Mouse (Mus musculus) spleen, postnatal 4 days (tissue): Measurements from ENCODE around the gene Fam81a.

Source experiments
- DNase-seq, 2 experiments: peaks; one replicate each; pipeline ENCODE4 v3.0.0; 2022; ENCODE audit warnings: low spot score in 2 of 2

Gene Fam81a

DNA sequence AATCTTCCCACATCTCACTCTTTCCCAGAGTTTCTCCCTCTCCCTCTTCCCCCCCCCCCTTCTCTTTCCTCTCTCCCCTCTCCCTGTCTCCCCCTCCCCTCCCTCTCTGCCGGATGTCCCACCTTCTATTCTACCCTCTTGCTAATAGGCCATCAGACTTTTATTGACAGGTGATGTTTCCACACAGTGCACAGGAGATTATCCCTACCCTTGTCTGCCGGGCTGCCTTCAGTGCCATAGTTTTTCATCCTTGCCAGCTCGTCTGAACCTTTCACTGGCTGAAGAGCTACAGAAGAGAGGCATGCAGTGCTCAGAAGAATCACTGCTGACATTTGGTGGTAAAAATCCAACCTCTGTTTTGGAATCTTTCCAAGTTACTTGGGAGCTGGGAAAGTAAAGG is 88.9 kb downstream of the Fam81a start:
- DNase-seq: no peak

DNA sequence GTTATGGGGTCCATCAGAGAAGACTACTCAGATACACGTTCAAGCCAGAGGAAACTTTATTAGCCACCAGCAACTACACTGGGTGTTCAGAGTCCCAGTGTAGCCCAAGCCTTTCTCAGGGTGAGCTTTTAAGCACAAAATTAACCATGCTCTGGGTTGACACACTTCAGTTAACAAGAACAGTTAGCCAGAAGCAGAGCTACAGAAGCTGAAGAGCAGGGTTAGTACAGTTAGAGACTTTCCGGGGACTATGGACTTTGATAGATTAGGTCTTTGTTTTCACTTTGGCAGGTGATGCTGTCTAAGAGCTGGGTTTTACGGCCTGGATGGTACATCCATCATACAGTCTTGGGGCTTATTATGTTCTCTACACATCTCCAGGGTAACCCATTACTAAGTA is 89.6 kb downstream of the Fam81a start:
- no peak for DNase-seq

GRCm38 (mm10) chr9:70049839-70050238 is 92.5 kb downstream of the Fam81a start:
- no peak for DNase-seq

DNA sequence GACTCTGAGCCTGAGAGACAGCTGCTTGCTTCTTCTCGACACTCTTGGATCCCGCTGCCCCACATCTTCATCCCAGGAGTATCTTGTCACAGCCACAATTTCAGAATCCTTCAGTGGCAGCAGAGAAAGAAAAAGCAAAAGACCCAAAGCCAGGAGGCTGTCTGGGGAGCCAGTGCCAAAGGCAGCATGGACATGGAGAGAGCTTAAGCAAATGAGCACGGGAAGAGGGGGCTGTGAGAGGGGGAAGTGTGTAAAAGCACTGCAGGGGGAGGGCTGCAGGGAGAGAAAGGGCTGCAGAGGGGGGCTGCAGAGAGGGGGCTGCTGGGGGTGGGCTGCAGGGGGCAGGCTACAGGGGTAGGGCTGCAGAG is 93.0 kb downstream of the Fam81a start:
- DNase-seq: no peak

DNA sequence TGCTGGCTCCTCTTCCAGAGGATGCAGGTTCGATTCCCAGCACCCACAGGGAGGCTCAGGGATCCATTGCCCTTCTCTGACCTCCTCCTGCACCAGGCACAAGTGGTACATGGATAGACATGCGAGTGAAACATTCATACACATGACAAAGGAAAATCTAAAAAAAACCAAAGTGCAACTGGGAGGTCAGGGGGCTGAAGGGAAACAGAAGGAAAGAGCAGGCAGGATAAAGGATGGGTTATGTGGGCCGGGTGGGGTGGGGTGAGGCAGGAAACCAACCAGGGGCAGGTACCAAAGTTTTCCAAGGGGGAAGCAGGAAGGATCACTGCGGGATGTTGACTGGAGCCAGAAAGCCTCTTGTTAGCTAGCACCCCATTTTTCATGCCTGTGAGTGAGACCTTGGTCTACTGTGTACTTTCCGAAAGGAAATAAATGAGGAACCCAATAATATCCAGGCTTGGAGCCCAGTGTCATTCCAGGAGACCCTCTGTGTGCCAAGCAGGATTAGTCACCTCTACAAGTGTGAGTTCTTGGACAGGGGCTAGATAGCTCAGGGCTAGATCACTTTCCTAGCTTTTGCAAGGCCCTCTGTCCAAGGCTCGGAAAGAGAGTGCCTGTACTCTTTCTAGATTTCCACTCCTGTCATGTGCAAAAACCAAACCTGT is 93.5 kb downstream of the Fam81a start:
- no peak for DNase-seq

DNA sequence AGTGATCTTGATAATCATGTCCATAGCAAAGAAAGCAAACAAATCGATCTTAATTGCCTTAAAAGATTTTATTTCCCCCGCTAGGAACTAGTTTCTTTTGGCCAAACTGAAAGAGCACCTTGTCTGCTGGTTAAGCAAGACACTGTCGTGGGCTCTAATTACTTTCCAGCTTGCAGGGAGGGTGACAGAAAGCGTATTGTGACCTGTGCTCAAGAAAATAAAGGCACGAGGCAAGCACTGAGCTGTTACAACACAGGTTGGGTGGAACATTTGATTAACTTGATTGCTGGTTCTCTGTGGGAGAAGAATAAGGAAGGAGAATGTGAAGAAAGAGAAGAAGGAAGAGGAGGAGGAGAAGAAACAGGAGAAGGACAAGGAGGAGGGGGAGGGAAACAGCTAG is 94.1 kb downstream of the Fam81a start:
- no peak for DNase-seq

DNA sequence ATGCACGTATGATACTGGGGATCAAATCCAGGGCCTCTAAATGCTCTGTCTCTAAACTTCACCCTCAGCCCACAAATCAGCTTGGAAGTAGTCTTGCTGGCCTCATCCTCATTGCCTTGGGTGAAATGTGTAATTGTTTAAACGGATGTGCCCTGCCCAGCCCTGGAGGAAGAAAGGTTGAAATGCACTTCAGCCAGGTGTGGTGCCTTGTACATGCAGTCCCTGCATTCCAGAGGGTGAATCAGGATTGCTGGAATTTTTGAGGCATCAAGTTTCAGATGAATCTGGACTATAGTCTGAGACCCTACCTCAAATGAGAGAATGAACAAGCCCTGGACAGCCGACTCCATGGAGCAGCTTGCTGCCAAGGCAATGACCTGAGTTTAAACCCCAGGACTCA is 94.5 kb downstream of the Fam81a start:
- DNase-seq: no peak

- DNase-seq: no peak
Observed at GRCm38 (mm10) chr9:70046255-70046654, 96.1 kb downstream of the Fam81a start.

DNA sequence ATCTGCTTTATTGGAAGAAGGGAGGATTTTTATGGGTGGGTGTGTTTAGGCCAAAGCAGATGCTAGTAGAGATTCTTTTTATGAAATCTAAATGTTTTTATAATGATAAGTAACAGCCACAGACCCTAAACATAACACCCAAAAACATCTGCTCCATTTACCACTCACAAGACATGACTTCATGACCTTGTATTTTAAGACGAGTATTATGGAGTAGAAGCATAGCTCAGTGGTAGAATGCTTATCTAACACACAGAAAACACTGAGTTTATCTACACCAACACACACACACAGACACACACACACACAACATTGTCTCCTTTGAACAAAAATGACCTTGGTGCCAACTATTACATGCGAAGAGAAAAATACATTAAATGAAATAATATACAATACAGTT is 97.5 kb downstream of the Fam81a start:
- DNase-seq: no peak

DNA sequence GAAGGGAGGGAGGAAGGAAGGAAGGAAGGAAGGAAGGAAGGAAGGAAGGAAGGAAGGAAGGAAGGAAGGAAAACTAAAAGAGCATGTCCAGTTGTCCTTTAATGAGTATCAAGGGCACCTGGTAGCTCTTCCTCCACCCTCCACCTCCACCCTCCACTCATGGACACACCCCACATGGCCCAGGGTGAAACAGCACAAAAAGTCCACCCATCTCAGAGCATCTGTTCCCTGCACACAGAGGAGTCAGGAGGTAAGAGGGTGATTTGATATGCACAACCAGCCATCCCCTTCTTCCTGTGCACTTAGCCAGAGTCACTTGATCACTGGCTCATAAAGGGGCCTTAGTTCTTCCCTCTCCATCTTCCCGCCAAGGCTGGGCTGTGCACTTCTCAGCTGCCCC is 99.4 kb downstream of the Fam81a start:
- no peak for DNase-seq

GRCm38 (mm10) chr9:70042137-70042536 is 100.2 kb downstream of the Fam81a start:
- no peak for DNase-seq

- DNase-seq: no peak
Observed at GRCm38 (mm10) chr9:70040570-70040969, 101.8 kb downstream of the Fam81a start.

DNA sequence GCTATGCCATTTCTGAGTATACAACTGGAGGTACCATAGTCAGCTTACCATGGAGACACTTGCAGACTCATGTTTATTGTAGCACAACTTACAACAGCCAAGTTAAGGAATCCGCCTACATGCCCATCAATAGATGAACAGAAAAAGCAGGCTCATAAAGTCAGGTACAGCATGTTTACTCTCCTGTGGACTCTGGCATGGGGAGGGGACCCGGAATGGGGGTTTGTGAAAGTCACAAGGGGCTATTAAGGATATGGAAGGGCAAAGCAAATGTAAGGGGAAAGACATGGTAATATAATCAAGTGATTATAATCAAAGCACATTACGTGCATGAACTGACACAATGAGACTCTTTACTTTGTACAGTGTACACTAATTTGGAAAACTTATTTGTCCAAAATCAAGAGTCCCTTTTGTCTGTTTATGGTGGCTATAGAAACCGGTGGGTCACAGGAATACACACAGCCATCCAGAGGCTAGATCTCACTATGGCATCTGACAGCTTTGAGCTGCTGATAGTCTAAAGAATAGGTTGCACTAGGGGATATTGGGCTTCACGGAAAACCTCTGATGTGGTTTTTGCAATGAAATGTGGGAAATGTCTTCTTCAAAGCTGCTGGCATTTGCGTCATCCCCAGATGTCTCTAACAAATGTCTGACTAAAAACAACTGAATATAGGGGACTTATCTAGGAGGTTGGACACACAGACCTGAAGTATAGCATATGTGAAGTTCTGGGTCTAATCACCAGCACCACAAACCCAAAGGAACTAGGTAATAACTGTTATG is 102.6 kb downstream of the Fam81a start:
- DNase-seq: no peak
